In genomic region chr4:123331326-123331725, GRCm38 (mm10) we compare ENCODE assay signal across 39 mouse cellular contexts. TPM values are rescaled to one million over a fixed set of nuclear protein-coding genes. Genes with fewer than 3 reads are reported as not detected.
"Had no signal": no experiment of that assay in that cellular context is flagged by ENCODE, and none has a peak within 500 bp of the region (broad histone marks: within the 10 kb centered on the region; RNA-seq: fewer than 3 reads in every experiment).

No protein-coding gene starts in this region.

- H3K9me3 ChIP-seq: heart, embryonic 15.5 days; hindbrain, embryonic 12.5 days; hindbrain, embryonic 13.5 days; hindbrain, embryonic 15.5 days; intestine, embryonic 15.5 days; kidney, embryonic 15.5 days had no signal

- H3K9ac ChIP-seq: heart, embryonic 13.5 days; heart, embryonic 15.5 days; hindbrain, embryonic 12.5 days; hindbrain, embryonic 13.5 days; hindbrain, embryonic 14.5 days; hindbrain, embryonic 15.5 days; intestine, embryonic 15.5 days; kidney, embryonic 15.5 days had no signal

- H3K36me3 ChIP-seq: heart, embryonic 13.5 days; heart, embryonic 15.5 days; hindbrain, embryonic 10.5 days; hindbrain, embryonic 12.5 days; hindbrain, embryonic 13.5 days; hindbrain, embryonic 15.5 days; intestine, embryonic 15.5 days; kidney, embryonic 15.5 days had no signal

- H3K27ac ChIP-seq: heart, embryonic 13.5 days; heart, embryonic 15.5 days; hindbrain, embryonic 10.5 days; hindbrain, embryonic 12.5 days; hindbrain, embryonic 13.5 days; hindbrain, embryonic 14.5 days; hindbrain, embryonic 15.5 days; hindbrain, postnatal 0 days; intestine, embryonic 15.5 days; kidney, embryonic 15.5 days; kidney, postnatal 0 days; layer of hippocampus, adult 2 months; left cerebral cortex, adult 2 months had no signal

- H3K27me3 ChIP-seq: heart, embryonic 15.5 days; hindbrain, embryonic 12.5 days; hindbrain, embryonic 15.5 days; intestine, embryonic 15.5 days had no signal

- H3K4me1 ChIP-seq: heart, embryonic 13.5 days; hindbrain, embryonic 12.5 days; hindbrain, embryonic 13.5 days; hindbrain, embryonic 15.5 days; intestine, embryonic 15.5 days; kidney, embryonic 15.5 days had no signal

- DNase-seq: heart, postnatal 10 days; heart, postnatal 14 days; heart, postnatal 36 days; heart, postnatal 4 days; kidney, adult 11 months; kidney, adult 18-20 months; kidney, adult 2 months; kidney, adult 8-10 months; kidney, adult 9 months; kidney, postnatal 10 days; kidney, postnatal 14 days; kidney, postnatal 25 days; kidney, postnatal 36 days; kidney, postnatal 4 days; layer of hippocampus, adult 9-11 months; layer of hippocampus, postnatal 36 days had no signal

- ATAC-seq: hindbrain, embryonic 16.5 days; hindbrain, postnatal 0 days; inflammation-experienced regulatory T-cells, adult 6 months; intestine, embryonic 15.5 days; intestine, embryonic 16.5 days; intestine, postnatal 0 days had no signal

- H3K4me3 ChIP-seq: heart, embryonic 13.5 days; heart, embryonic 15.5 days; hindbrain, embryonic 10.5 days; hindbrain, embryonic 12.5 days; hindbrain, embryonic 13.5 days; hindbrain, embryonic 15.5 days; intestine, embryonic 15.5 days; kidney, embryonic 15.5 days; layer of hippocampus, adult 2 months; left cerebral cortex, adult 2 months had no signal

- H3K4me2 ChIP-seq: heart, embryonic 13.5 days; heart, embryonic 15.5 days; hindbrain, embryonic 12.5 days; hindbrain, embryonic 13.5 days; hindbrain, embryonic 14.5 days; hindbrain, embryonic 15.5 days; intestine, embryonic 15.5 days; kidney, embryonic 15.5 days had no signal

RNA-seq across cellular contexts. Expression of gene Oxct2a, which starts 7.9 kb away (rescaled TPM):
- polyA plus RNA-seq: heart, embryonic 13.5 days; heart, embryonic 14.5 days; heart, embryonic 15.5 days; heart, embryonic 16.5 days; heart, postnatal 0 days; hindbrain, embryonic 10.5 days; hindbrain, embryonic 11.5 days; hindbrain, embryonic 12.5 days; hindbrain, embryonic 13.5 days; hindbrain, embryonic 15.5 days; inflammation-experienced regulatory T-cells, adult 6 months; intestine, embryonic 14.5 days; intestine, embryonic 15.5 days; intestine, embryonic 16.5 days; kidney, embryonic 14.5 days; kidney, embryonic 15.5 days; kidney, postnatal 0 days had no signal

RNA-seq across cellular contexts. Expression of gene Bmp8a, which starts 11.7 kb away (rescaled TPM):
- polyA plus RNA-seq: heart, embryonic 14.5 days; heart, embryonic 15.5 days; heart, postnatal 0 days; inflammation-experienced regulatory T-cells, adult 6 months had no signal
